Mouse (Mus musculus): ENCODE data around the gene Pola2. TPM values are rescaled to one million over a fixed set of nuclear protein-coding genes. Genes with fewer than 3 reads are reported as not detected.
A peak's percentile ranks its signal among the peaks of the same experiment; 100 is the strongest.

Gene Pola2
- polyA plus RNA-seq, 1 experiment from 2014 or later: 42.7 TPM

GRCm38 (mm10) chr19:5945891-5946290 lies 18.1 kb downstream of the Pola2 start:
- no peaks in the 10 kb centered on the region for H3K27me3 ChIP-seq (ENCODE audit: control insufficient read depth, insufficient read depth, low read length)
- H3K36me3 ChIP-seq (ENCODE audit: control insufficient read depth, insufficient read depth, low read length): peaks cover 71% of the 10 kb centered on the region
- no peak for ATAC-seq (ENCODE audit: insufficient number of reproducible peaks, insufficient read depth, low FRiP score, low read depth)
- H3K9me3 ChIP-seq (ENCODE audit: control insufficient read depth, low read length): no peaks in the 10 kb centered on the region
- H3K4me2 ChIP-seq (ENCODE audit: low read length): peak overlapping the region; percentile 49; the same call in 1 of the 2 replicates
- peak overlapping the region; percentile 3; the same call in 1 of the 2 replicates for H3K9ac ChIP-seq (ENCODE audit: low read length)
- peaks cover 34 to 44% of the 10 kb centered on the region in 2 experiments for H3K4me1 ChIP-seq (ENCODE audit: control insufficient read depth in 2 of 2, insufficient read depth in 2 of 2, low read length in 2 of 2)
- no peak overlapping the region for H3K4me3 ChIP-seq (ENCODE audit: control insufficient read depth in 1 of 2, insufficient read depth in 1 of 2, low read depth in 1 of 2, low read length in 2 of 2)
- peak overlapping the region; percentile 65 to 77 for H3K27ac ChIP-seq (replicated peaks in 1 of 2; ENCODE audit: control insufficient read depth in 1 of 2, insufficient read depth in 1 of 2, low read depth in 2 of 2, low read length in 2 of 2)
- WGBS: 45% methylated on average over 8 of the region's 8 CpGs

GRCm38 (mm10) chr19:5945027-5945426 lies 19.0 kb downstream of the Pola2 start:
- H3K27me3 ChIP-seq (ENCODE audit: control insufficient read depth, insufficient read depth, low read length): no peaks in the 10 kb centered on the region
- peaks cover 69% of the 10 kb centered on the region for H3K36me3 ChIP-seq (ENCODE audit: control insufficient read depth, insufficient read depth, low read length)
- 21% methylated on average over 7 of the region's 7 CpGs for WGBS
- ATAC-seq (ENCODE audit: insufficient number of reproducible peaks, insufficient read depth, low FRiP score, low read depth): peak; percentile 76
- no peaks in the 10 kb centered on the region for H3K9me3 ChIP-seq (ENCODE audit: control insufficient read depth, low read length)
- peak overlapping the region; percentile 49 for H3K4me2 ChIP-seq (ENCODE audit: low read length)
- no peak overlapping the region for H3K4me3 ChIP-seq (ENCODE audit: control insufficient read depth in 1 of 2, insufficient read depth in 1 of 2, low read depth in 1 of 2, low read length in 2 of 2)
- peaks cover 38 to 48% of the 10 kb centered on the region in 2 experiments for H3K4me1 ChIP-seq (ENCODE audit: control insufficient read depth in 2 of 2, insufficient read depth in 2 of 2, low read length in 2 of 2)
- H3K9ac ChIP-seq (ENCODE audit: low read length): peak overlapping the region; percentile 3
- H3K27ac ChIP-seq (replicated peaks in 1 of 2; ENCODE audit: control insufficient read depth in 1 of 2, insufficient read depth in 1 of 2, low read depth in 2 of 2, low read length in 2 of 2): peak overlapping the region; percentile 65 to 77

- whole genome bisulfite sequencing: 35% methylated on average over 8 of the region's 8 CpGs
- peak overlapping the region; percentile 38; the same call in 1 of the 2 replicates for H3K9ac ChIP-seq (ENCODE audit: low read length)
- peak overlapping the region; percentile 51 to 77 for H3K27ac ChIP-seq (replicated peaks in 1 of 2; ENCODE audit: control insufficient read depth in 1 of 2, insufficient read depth in 1 of 2, low read depth in 2 of 2, low read length in 2 of 2)
- no peaks in the 10 kb centered on the region for H3K27me3 ChIP-seq (ENCODE audit: control insufficient read depth, insufficient read depth, low read length)
- no peaks in the 10 kb centered on the region for H3K9me3 ChIP-seq (ENCODE audit: control insufficient read depth, low read length)
- no peak overlapping the region for H3K4me3 ChIP-seq (ENCODE audit: control insufficient read depth in 1 of 2, insufficient read depth in 1 of 2, low read depth in 1 of 2, low read length in 2 of 2)
- H3K36me3 ChIP-seq (ENCODE audit: control insufficient read depth, insufficient read depth, low read length): peaks cover 69% of the 10 kb centered on the region
- no peak for ATAC-seq (ENCODE audit: insufficient number of reproducible peaks, insufficient read depth, low FRiP score, low read depth)
- H3K4me1 ChIP-seq (ENCODE audit: control insufficient read depth in 2 of 2, insufficient read depth in 2 of 2, low read length in 2 of 2): peaks cover 43 to 53% of the 10 kb centered on the region in 2 experiments
- H3K4me2 ChIP-seq (ENCODE audit: low read length): peak overlapping the region; percentile 49; the same call in 1 of the 2 replicates
These were observed 19.9 kb downstream of the Pola2 start for GRCm38 (mm10) chr19:5944145-5944544.

- no peaks in the 10 kb centered on the region for H3K27me3 ChIP-seq (ENCODE audit: control insufficient read depth, insufficient read depth, low read length)
- WGBS: 83% methylated on average over 15 of the region's 15 CpGs
- H3K36me3 ChIP-seq (ENCODE audit: control insufficient read depth, insufficient read depth, low read length): peaks cover 63% of the 10 kb centered on the region
- no peaks in the 10 kb centered on the region for H3K9me3 ChIP-seq (ENCODE audit: control insufficient read depth, low read length)
- no peak overlapping the region for H3K4me2 ChIP-seq (ENCODE audit: low read length)
- H3K4me1 ChIP-seq (ENCODE audit: control insufficient read depth in 2 of 2, insufficient read depth in 2 of 2, low read length in 2 of 2): peaks cover 43 to 53% of the 10 kb centered on the region in 2 experiments
- no peak for ATAC-seq (ENCODE audit: insufficient number of reproducible peaks, insufficient read depth, low FRiP score, low read depth)
- H3K27ac ChIP-seq (replicated peaks in 1 of 2; ENCODE audit: control insufficient read depth in 1 of 2, insufficient read depth in 1 of 2, low read depth in 2 of 2, low read length in 2 of 2): no peak overlapping the region
- no peak overlapping the region; the same call in 1 of the 2 replicates for H3K9ac ChIP-seq (ENCODE audit: low read length)
- no peak overlapping the region for H3K4me3 ChIP-seq (ENCODE audit: control insufficient read depth in 1 of 2, insufficient read depth in 1 of 2, low read depth in 1 of 2, low read length in 2 of 2)
These were observed 20.6 kb downstream of the Pola2 start for GRCm38 (mm10) chr19:5943404-5943803.

- H3K27ac ChIP-seq (replicated peaks in 1 of 2; ENCODE audit: control insufficient read depth in 1 of 2, insufficient read depth in 1 of 2, low read depth in 2 of 2, low read length in 2 of 2): no peak overlapping the region
- H3K4me3 ChIP-seq (ENCODE audit: control insufficient read depth in 1 of 2, insufficient read depth in 1 of 2, low read depth in 1 of 2, low read length in 2 of 2): no peak overlapping the region
- H3K27me3 ChIP-seq (ENCODE audit: control insufficient read depth, insufficient read depth, low read length): no peaks in the 10 kb centered on the region
- H3K9me3 ChIP-seq (ENCODE audit: control insufficient read depth, low read length): no peaks in the 10 kb centered on the region
- H3K9ac ChIP-seq (ENCODE audit: low read length): no peak overlapping the region; the same call in 1 of the 2 replicates
- no peak for ATAC-seq (ENCODE audit: insufficient number of reproducible peaks, insufficient read depth, low FRiP score, low read depth)
- H3K36me3 ChIP-seq (ENCODE audit: control insufficient read depth, insufficient read depth, low read length): peaks cover 54% of the 10 kb centered on the region
- peaks cover 49 to 60% of the 10 kb centered on the region in 2 experiments for H3K4me1 ChIP-seq (ENCODE audit: control insufficient read depth in 2 of 2, insufficient read depth in 2 of 2, low read length in 2 of 2)
- no peak overlapping the region for H3K4me2 ChIP-seq (ENCODE audit: low read length)
- WGBS: 57% methylated on average over 7 of the region's 7 CpGs
These were observed 21.4 kb downstream of the Pola2 start for GRCm38 (mm10) chr19:5942581-5942980.

- WGBS: 82% methylated on average over 10 of the region's 10 CpGs
- Histone ChIP-seq H3K36me3 (ENCODE audit: control insufficient read depth, insufficient read depth, low read length) (peaks cover 43% of the 10 kb centered on the region), H3K27ac (replicated peaks in 1 of 2; ENCODE audit: control insufficient read depth in 1 of 2, insufficient read depth in 1 of 2, low read depth in 2 of 2, low read length in 2 of 2) (peak overlapping the region; percentile 15 to 74; a peak in 3 of 4 replicates), H3K4me2 (ENCODE audit: low read length) (no peak overlapping the region), H3K27me3 (ENCODE audit: control insufficient read depth, insufficient read depth, low read length) (no peaks in the 10 kb centered on the region), H3K9ac (ENCODE audit: low read length) (no peak overlapping the region; the same call in 1 of the 2 replicates), H3K4me1 (ENCODE audit: control insufficient read depth in 2 of 2, insufficient read depth in 2 of 2, low read length in 2 of 2) (peaks cover 49 to 61% of the 10 kb centered on the region in 2 experiments), H3K4me3 (ENCODE audit: control insufficient read depth in 1 of 2, insufficient read depth in 1 of 2, low read depth in 1 of 2, low read length in 2 of 2) (no peak overlapping the region), H3K9me3 (ENCODE audit: control insufficient read depth, low read length) (no peaks in the 10 kb centered on the region)
- ATAC-seq (ENCODE audit: insufficient number of reproducible peaks, insufficient read depth, low FRiP score, low read depth): no peak
These were observed 23.3 kb downstream of the Pola2 start for GRCm38 (mm10) chr19:5940656-5941055.

- WGBS: 46% methylated on average over 4 of the region's 4 CpGs
- Histone ChIP-seq H3K4me2 (ENCODE audit: low read length) (no peak overlapping the region), H3K4me3 (ENCODE audit: control insufficient read depth in 1 of 2, insufficient read depth in 1 of 2, low read depth in 1 of 2, low read length in 2 of 2) (no peak overlapping the region), H3K9ac (ENCODE audit: low read length) (no peak overlapping the region), H3K9me3 (ENCODE audit: control insufficient read depth, low read length) (no peaks in the 10 kb centered on the region), H3K36me3 (ENCODE audit: control insufficient read depth, insufficient read depth, low read length) (peaks cover 43% of the 10 kb centered on the region), H3K27me3 (ENCODE audit: control insufficient read depth, insufficient read depth, low read length) (no peaks in the 10 kb centered on the region), H3K27ac (replicated peaks in 1 of 2; ENCODE audit: control insufficient read depth in 1 of 2, insufficient read depth in 1 of 2, low read depth in 2 of 2, low read length in 2 of 2) (peak overlapping the region; percentile 14 to 74; a peak in 3 of 4 replicates), H3K4me1 (ENCODE audit: control insufficient read depth in 2 of 2, insufficient read depth in 2 of 2, low read length in 2 of 2) (peaks cover 48 to 61% of the 10 kb centered on the region in 2 experiments)
- peak; percentile 37; the same call in 1 of the 2 replicates for ATAC-seq (ENCODE audit: insufficient number of reproducible peaks, insufficient read depth, low FRiP score, low read depth)
These were observed 23.8 kb downstream of the Pola2 start for GRCm38 (mm10) chr19:5940173-5940572.

GRCm38 (mm10) chr19:5939715-5940114 lies 24.3 kb downstream of the Pola2 start:
- Histone ChIP-seq H3K9ac (ENCODE audit: low read length) (no peak overlapping the region; the same call in 1 of the 2 replicates), H3K27me3 (ENCODE audit: control insufficient read depth, insufficient read depth, low read length) (no peaks in the 10 kb centered on the region), H3K4me3 (ENCODE audit: control insufficient read depth in 1 of 2, insufficient read depth in 1 of 2, low read depth in 1 of 2, low read length in 2 of 2) (no peak overlapping the region), H3K9me3 (ENCODE audit: control insufficient read depth, low read length) (no peaks in the 10 kb centered on the region), H3K4me1 (ENCODE audit: control insufficient read depth in 2 of 2, insufficient read depth in 2 of 2, low read length in 2 of 2) (peaks cover 48 to 61% of the 10 kb centered on the region in 2 experiments), H3K27ac (replicated peaks in 1 of 2; ENCODE audit: control insufficient read depth in 1 of 2, insufficient read depth in 1 of 2, low read depth in 2 of 2, low read length in 2 of 2) (peak overlapping the region; percentile 14 to 62; a peak in 3 of 4 replicates), H3K4me2 (ENCODE audit: low read length) (no peak overlapping the region), H3K36me3 (ENCODE audit: control insufficient read depth, insufficient read depth, low read length) (peaks cover 43% of the 10 kb centered on the region)
- no peak for ATAC-seq (ENCODE audit: insufficient number of reproducible peaks, insufficient read depth, low FRiP score, low read depth)
- WGBS: 77% methylated on average over 5 of the region's 5 CpGs
